Mouse (Mus musculus): Measurements from ENCODE around the gene Efhd2.

Efhd2 gene

DNA sequence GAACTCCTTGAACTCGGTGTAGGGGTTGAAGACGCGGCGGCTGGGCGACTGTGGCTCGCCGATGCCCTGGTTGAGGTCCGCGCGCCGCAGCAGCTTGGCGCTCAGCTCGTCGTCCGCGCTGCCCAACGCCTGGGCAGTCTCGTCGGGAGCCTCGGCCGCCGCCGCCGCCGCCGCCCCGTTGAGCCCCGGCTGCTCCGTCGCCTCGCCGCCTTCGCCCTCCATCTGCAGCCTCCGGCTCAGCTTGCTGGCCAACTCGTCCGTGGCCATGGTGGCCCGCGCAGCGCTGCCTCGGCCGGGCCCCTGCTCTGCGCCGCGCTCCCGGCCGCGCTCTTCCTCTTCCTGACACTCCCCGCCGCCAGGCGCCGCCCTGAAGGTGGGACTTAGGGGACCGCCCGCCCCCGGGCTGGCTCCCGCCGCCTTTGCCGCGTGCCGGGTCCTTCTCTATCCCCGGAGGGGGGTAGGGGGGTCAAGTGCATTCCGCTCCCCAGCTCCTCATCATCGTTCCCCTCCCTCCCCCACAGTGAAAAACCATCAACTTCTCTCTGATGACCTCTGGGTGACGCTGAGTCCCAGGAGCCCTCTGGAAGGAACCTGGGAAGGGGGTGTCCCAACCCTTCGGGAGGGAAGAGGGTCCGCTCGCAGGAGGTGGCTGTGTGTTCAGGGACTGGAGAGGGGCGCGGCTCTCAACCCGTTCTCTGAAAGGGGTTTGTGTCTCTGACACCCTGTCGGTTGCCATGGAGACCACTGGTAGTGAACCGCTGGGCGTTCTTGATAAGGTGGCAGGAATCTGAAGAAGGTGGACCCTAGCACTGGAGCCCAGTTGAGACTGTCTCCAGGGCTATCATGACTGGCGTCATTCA is at the start of gene Efhd2:
Gene Efhd2 (minus strand): TSS at position 320 of the 860 bp plus-strand sequence.
- DNase-seq (ENCODE audit: low spot score in 2 of 2), result peak; percentile 15 to 70

DNA sequence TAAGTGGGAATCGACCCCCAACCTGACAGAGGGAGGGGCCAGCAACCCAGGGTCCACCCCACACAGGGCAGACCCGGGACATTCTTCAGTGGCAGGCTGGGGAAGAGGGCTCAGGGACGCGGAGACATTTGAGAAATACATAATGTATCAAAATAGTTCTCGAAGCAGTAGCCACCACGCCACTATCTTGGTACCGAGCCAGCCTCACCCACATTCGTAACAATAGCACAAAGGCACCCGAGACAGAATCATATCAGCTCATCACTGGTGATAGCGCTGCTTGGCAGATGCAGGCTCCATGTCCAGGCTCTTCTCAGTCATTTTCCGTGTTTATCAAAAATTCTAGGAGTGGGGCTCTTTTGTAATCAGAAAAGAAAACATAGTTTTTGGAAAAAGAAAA is 49.2 kb upstream of the Efhd2 start:
- DNase-seq (ENCODE audit: low spot score in 2 of 2), result no peak

DNA sequence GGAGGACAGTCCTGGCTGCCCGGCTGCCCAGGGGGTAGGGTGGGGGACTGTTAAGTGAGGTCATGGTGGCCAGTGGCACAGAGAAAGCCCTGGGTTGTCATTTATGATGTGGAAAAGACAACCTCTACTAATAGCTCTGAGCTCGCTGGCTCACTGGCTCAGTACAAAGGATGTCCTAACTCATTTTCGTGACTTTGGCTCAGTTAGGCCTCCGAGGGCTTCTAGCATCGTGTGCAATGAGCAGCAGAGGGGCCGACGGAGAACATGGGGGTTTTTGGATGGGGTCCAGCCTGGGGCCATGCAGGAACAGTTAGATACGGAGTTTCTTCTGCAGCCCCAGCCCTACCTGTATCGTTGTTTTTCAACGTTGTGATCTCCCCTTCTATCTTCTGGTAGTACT is 45.7 kb upstream of the Efhd2 start:
- no peak for DNase-seq (ENCODE audit: low spot score in 2 of 2)

GRCm38 (mm10) chr4:141917735-141918419 is 43.2 kb upstream of the Efhd2 start:
- DNase-seq (ENCODE audit: low spot score in 2 of 2), result no peak

GRCm38 (mm10) chr4:141914040-141914439 is 39.3 kb upstream of the Efhd2 start:
- DNase-seq (ENCODE audit: low spot score in 2 of 2), result no peak

GRCm38 (mm10) chr4:141913201-141913993 is 38.7 kb upstream of the Efhd2 start:
- no peak for DNase-seq (ENCODE audit: low spot score in 2 of 2)

GRCm38 (mm10) chr4:141904710-141905109 is 30.0 kb upstream of the Efhd2 start:
- no peak for DNase-seq (ENCODE audit: low spot score in 2 of 2)

- no peak for DNase-seq (ENCODE audit: low spot score in 2 of 2)
These were observed 27.7 kb upstream of the Efhd2 start for GRCm38 (mm10) chr4:141902479-141902858.

- no peak for DNase-seq (ENCODE audit: low spot score in 2 of 2)
These were observed 27.2 kb upstream of the Efhd2 start for GRCm38 (mm10) chr4:141901711-141902478.

DNA sequence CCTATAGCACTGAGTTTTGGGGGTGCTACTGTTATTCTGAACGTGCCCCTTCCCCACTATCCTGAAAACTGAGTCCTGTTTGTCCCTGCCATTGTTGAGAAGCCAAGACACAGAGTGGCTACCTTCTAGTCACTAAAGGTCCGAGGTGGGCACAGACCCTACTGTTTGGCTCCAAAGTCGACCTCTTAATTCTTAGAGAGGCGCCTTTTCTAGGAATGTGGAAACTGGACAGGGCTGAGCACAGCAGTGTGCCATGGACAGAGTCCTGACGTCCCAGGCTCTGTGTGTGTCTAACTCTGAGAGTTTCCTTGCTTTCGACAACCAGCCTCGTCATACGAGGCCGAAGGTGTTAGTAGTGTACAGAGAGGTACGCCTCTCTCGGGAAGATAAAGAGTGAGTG is 25.7 kb upstream of the Efhd2 start:
- DNase-seq (ENCODE audit: low spot score in 2 of 2), result no peak

GRCm38 (mm10) chr4:141899936-141900335 is 25.2 kb upstream of the Efhd2 start:
- DNase-seq (ENCODE audit: low spot score in 2 of 2), result no peak

DNA sequence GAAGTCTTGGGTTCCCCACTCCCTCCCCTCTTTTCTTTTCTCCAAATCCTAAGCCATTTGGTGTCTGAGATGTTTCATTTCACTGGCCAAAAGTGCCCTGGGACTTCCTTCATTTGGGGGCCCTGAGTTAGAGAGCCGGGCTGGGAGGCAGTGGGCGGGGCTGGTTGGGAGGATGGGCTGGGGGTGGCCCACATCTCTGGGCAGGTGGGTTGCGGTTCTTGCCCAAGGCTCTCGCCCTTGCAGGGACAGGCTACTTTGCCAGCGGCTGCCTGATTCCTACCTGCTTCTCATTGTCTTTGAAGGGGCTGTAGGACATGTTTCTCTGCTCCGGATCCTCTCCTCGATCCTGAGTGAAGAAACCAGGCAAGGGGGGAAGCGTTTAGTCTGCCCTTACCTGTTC is 24.2 kb upstream of the Efhd2 start:
- no peak for DNase-seq (ENCODE audit: low spot score in 2 of 2)

DNA sequence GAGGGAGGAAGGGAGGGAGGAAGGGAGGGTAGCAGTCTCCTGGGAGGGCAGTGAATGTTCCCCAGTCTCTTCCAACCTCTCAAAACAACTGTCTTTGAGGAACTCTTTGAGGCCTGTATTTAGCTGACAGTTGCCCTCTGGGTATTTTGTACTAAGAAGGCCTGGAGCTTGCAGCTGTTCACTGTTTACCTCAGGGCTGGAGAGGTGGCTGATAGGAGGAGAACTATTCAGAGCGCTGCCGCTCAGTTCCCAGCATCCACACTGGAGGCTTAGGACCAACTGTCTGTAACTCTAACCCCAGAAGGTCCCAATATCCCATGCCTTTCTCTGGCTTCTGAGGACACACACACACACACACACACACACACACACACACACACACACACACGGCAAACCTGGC is 23.1 kb upstream of the Efhd2 start:
- DNase-seq (ENCODE audit: low spot score in 2 of 2), result no peak

DNA sequence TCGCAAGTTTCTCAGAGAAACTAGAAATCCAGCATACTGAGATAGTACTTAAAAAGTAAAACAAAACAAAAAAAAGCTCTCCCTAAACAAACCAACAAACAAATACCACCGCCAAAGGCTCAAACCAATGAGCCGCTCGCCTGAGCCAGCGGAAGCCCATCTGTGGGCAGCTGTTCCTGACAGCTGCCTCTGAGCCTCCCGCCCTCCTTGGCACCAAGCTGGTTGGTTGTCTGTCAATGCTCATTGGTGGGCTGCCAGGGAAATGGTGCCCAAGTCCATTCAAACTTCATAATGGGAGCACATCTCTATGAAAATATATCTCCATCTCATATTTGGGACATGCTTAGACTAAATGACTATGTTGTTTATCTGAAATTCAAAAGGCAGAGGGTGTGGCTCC is 22.5 kb upstream of the Efhd2 start:
- no peak for DNase-seq (ENCODE audit: low spot score in 2 of 2)

DNA sequence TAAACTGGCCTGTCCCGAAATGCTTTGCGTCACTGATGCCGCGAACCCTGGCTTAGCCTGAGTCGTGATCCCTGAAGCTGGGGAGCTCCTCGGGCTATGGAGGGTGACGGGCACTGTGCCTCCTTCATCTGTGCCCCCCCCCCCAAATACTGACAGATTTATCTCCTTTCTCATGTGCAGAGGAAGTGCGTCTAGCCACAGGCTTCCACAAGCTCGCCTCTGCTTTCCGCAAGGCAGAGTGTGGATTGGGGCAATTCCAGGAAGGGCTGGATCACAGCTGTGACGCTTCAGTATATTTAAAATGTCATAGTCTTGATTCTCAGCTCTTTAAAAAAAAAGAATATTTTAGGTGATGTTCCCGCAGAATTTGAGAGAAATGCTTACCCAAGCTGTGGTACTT is 21.1 kb upstream of the Efhd2 start:
- no peak for DNase-seq (ENCODE audit: low spot score in 2 of 2)

GRCm38 (mm10) chr4:141893157-141893784 is 18.6 kb upstream of the Efhd2 start:
- no peak for DNase-seq (ENCODE audit: low spot score in 2 of 2)

DNA sequence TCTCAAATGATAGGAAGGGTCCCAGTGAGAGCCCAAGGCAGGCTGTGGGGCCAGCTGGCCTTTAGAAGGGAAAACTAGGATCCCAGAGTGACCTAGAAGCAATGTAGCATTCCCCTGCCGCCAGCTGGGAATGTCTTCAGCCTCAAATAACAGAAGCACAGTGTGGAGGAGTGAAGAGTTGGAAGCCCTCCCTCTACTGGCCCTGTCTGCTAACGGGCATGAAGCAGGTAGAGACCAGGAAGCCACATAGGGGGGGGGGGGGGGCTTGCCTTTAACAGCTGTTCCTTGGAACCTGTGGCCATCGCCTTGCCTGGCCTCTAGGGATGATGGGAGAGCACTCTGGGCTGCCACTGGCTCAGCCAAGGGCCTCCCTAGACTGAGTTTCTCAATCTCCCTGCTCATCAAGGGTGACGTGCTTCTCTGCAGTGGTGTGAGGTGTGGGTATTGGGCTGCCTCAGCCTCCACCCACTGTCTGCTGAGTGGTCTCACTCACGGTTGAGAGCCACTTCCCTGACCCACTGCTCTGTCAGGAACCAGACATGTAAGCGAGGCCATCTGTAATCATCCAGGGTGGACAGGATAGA is 11.8 kb upstream of the Efhd2 start:
- DNase-seq (ENCODE audit: low spot score in 2 of 2), result no peak

DNA sequence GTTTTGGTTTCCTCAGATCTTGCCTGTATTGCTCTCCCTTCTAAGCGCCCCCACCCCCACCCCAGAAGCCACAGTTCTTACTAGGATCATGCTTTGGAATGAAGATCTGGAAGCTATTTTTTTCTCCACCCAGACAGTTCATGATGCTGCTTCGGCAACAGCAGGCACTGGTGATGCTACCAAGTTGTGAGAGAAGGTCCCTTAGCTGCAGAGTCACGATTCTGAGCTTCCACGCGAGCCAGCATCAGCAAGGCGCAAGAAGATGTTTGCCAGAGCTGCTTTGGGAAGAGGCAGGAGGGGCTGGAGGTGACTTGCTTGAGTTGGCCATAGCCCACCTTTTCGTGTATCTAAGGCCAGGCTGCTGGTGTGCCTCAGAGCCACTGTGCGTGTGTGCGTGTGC is 10.7 kb upstream of the Efhd2 start:
- DNase-seq (ENCODE audit: low spot score in 2 of 2), result no peak

- no peak for DNase-seq (ENCODE audit: low spot score in 2 of 2)
These were observed 8.1 kb upstream of the Efhd2 start for GRCm38 (mm10) chr4:141882858-141883257.

GRCm38 (mm10) chr4:141881950-141882349 is 7.2 kb upstream of the Efhd2 start:
- DNase-seq (ENCODE audit: low spot score in 2 of 2), result no peak
